Mouse (Mus musculus): Measurements from ENCODE around the gene Cox6a2.

DNA sequence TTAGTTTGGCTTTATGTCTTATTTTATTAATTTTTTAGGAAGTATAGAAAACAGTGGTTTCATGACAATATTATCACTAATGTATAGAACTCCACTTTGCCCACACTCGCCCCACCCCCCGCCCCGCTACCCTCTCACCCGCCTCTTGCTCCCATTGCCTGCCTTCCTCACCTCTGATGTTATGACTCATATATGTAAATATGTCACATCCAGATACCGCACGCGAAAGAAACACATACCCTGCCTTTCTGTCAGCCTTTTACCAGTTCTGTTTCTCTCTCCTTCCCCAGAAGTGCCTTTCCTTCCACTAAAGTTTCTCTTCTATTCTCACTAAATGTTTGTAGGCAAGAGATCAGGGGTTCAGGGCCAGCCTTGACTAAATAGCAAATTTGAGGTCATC, 39.8 kb downstream of the Cox6a2 start:
- TF ChIP-seq CTCF (IDR thresholded peaks at IDR 0.05; ENCODE audit: low read depth, low read length) (no peak), POLR2A (IDR thresholded peaks at IDR 0.05; ENCODE audit: extremely low read depth, insufficient read depth, low read length) (no peak)

Data from liver, adult 2 months (tissue).